21 mouse cellular contexts compared by ENCODE assay signal in genomic region chr5:25671696-25672520, GRCm38 (mm10). TPM values are rescaled to one million over a fixed set of nuclear protein-coding genes. Genes with fewer than 3 reads are reported as not detected.
DNase-seq lines count a peak whose midpoint lies in the region; ATAC-seq lines count a peak whose summit lies in the region.
"Had no signal": no experiment of that assay in that cellular context is flagged by ENCODE, and none has a peak within 500 bp of the region (broad histone marks: within the 10 kb centered on the region; RNA-seq: fewer than 3 reads in every experiment).

No protein-coding gene starts in this region.

- H3K4me3 ChIP-seq in heart, embryonic 10.5 days: no peak overlapping the region
- no peak overlapping the region for H3K4me3 ChIP-seq in heart, embryonic 12.5 days
- peak overlapping the region; percentile 21 for H3K4me3 ChIP-seq in embryonic facial prominence, embryonic 15.5 days (replicated peaks)
- H3K4me3 ChIP-seq in hindbrain, embryonic 10.5 days: no peak overlapping the region
- H3K4me3 ChIP-seq: forebrain, embryonic 12.5 days; hindbrain, embryonic 13.5 days; midbrain, embryonic 12.5 days had no signal

- no peaks in the 10 kb centered on the region for H3K4me1 ChIP-seq in heart, embryonic 10.5 days
- no peaks in the 10 kb centered on the region for H3K4me1 ChIP-seq in heart, embryonic 12.5 days (replicated peaks)
- H3K4me1 ChIP-seq in embryonic facial prominence, embryonic 15.5 days: no peaks in the 10 kb centered on the region
- no peaks in the 10 kb centered on the region for H3K4me1 ChIP-seq in hindbrain, embryonic 10.5 days (replicated peaks)
- H3K4me1 ChIP-seq: forebrain, embryonic 12.5 days; hindbrain, embryonic 13.5 days had no signal

- peak; percentile 17 for DNase-seq in adrenal gland, postnatal 10 days
- no peak for DNase-seq in adrenal gland, adult 18-20 months (ENCODE audit: low spot score in 2 of 2)
- DNase-seq in heart, embryonic 10.5 days (ENCODE audit: low spot score): peak; percentile 61
- DNase-seq in R1 (ENCODE audit: low read depth, low spot score): peak; percentile 71
- DNase-seq in hindbrain, embryonic 10.5 days (ENCODE audit: low spot score): no peak
- DNase-seq in thymus, postnatal 10 days (ENCODE audit: low spot score in 2 of 2): no peak
- DNase-seq: cerebellum, adult 9-11 months; heart, adult 18-20 months; kidney, adult 2 months; kidney, postnatal 10 days; liver, postnatal 0 days; lung, postnatal 10 days; right cerebral cortex, adult 18-20 months; thymus, postnatal 4 days had no signal

- no peaks in the 10 kb centered on the region for H3K36me3 ChIP-seq in heart, embryonic 10.5 days
- H3K36me3 ChIP-seq in heart, embryonic 12.5 days: no peaks in the 10 kb centered on the region
- no peaks in the 10 kb centered on the region for H3K36me3 ChIP-seq in embryonic facial prominence, embryonic 15.5 days
- 0 out of 2 replicates have a peak, but pooled peaks cover 5% of the 10 kb centered on the region for H3K36me3 ChIP-seq in hindbrain, embryonic 10.5 days
- H3K36me3 ChIP-seq: forebrain, embryonic 12.5 days; hindbrain, embryonic 13.5 days; midbrain, embryonic 12.5 days had no signal

- no peak overlapping the region for H3K9ac ChIP-seq in heart, embryonic 12.5 days
- no peak overlapping the region for H3K9ac ChIP-seq in embryonic facial prominence, embryonic 15.5 days
- H3K9ac ChIP-seq: forebrain, embryonic 12.5 days; hindbrain, embryonic 13.5 days; liver, postnatal 0 days; midbrain, embryonic 12.5 days had no signal

- no peak overlapping the region for H3K4me2 ChIP-seq in heart, embryonic 12.5 days
- peak overlapping the region; percentile 43 for H3K4me2 ChIP-seq in embryonic facial prominence, embryonic 15.5 days (replicated peaks)
- H3K4me2 ChIP-seq: forebrain, embryonic 12.5 days; hindbrain, embryonic 13.5 days; midbrain, embryonic 12.5 days had no signal

- WGBS in heart, embryonic 10.5 days: 89% methylated on average over 31 of the region's 31 CpGs
- WGBS in heart, embryonic 12.5 days: 89% methylated on average over 31 of the region's 31 CpGs
- WGBS in embryonic facial prominence, embryonic 15.5 days: 56% methylated on average over 29 of the region's 31 CpGs
- WGBS in hindbrain, embryonic 10.5 days: 92% methylated on average over 31 of the region's 31 CpGs

- H3K27me3 ChIP-seq in heart, embryonic 10.5 days (ENCODE audit: insufficient read depth, poor library complexity, severe bottlenecking): no peaks in the 10 kb centered on the region
- H3K27me3 ChIP-seq in heart, embryonic 12.5 days (replicated peaks): no peaks in the 10 kb centered on the region
- H3K27me3 ChIP-seq in embryonic facial prominence, embryonic 15.5 days: no peaks in the 10 kb centered on the region
- H3K27me3 ChIP-seq in hindbrain, embryonic 10.5 days (ENCODE audit: insufficient read depth, poor library complexity, severe bottlenecking): no peaks in the 10 kb centered on the region
- H3K27me3 ChIP-seq: forebrain, embryonic 12.5 days; hindbrain, embryonic 13.5 days; midbrain, embryonic 12.5 days had no signal

- H3K9me3 ChIP-seq in heart, embryonic 10.5 days: no peaks in the 10 kb centered on the region
- no peaks in the 10 kb centered on the region for H3K9me3 ChIP-seq in heart, embryonic 12.5 days (replicated peaks)
- no peaks in the 10 kb centered on the region for H3K9me3 ChIP-seq in embryonic facial prominence, embryonic 15.5 days (replicated peaks)
- no peaks in the 10 kb centered on the region for H3K9me3 ChIP-seq in hindbrain, embryonic 10.5 days
- H3K9me3 ChIP-seq: forebrain, embryonic 12.5 days; hindbrain, embryonic 13.5 days; midbrain, embryonic 12.5 days had no signal

- H3K27ac ChIP-seq in heart, embryonic 10.5 days: no peak overlapping the region
- no peak overlapping the region for H3K27ac ChIP-seq in heart, embryonic 12.5 days (ENCODE audit: poor library complexity, severe bottlenecking)
- peak overlapping the region; percentile 71 for H3K27ac ChIP-seq in embryonic facial prominence, embryonic 15.5 days (replicated peaks)
- no peak overlapping the region for H3K27ac ChIP-seq in hindbrain, embryonic 10.5 days
- H3K27ac ChIP-seq: forebrain, embryonic 12.5 days; hindbrain, embryonic 13.5 days; midbrain, embryonic 12.5 days had no signal

- no peak for ATAC-seq in heart, embryonic 12.5 days (ENCODE audit: insufficient number of reproducible peaks, low FRiP score)
- ATAC-seq in embryonic facial prominence, embryonic 15.5 days (ENCODE audit: insufficient number of reproducible peaks, low FRiP score, low TSS enrichment, low read depth): peak; percentile 72
- ATAC-seq: CD4-positive, CD25-positive, alpha-beta regulatory T cell, adult 4 months; inflammation-experienced regulatory T-cells, adult 6 months; liver, postnatal 0 days had no signal

RNA-seq across cellular contexts. Expression of gene Xrcc2, which starts 33.7 kb away (rescaled TPM):
- 1 to 10 TPM; 5.1 to 7.5 TPM for total RNA-seq in adrenal gland, postnatal 10 days (2021)
- 1 to 10 TPM; 2.7 to 4.7 TPM for total RNA-seq in adrenal gland, adult 18-20 months (2021)
- polyA plus RNA-seq in heart, embryonic 10.5 days (2016; fragmentation: Nextera tagmentation; extraction: Ambion mirVana): 13.0 and 13.2 TPM in 2 replicates
- 9.2 and 10.0 TPM in 2 replicates for polyA plus RNA-seq in heart, embryonic 12.5 days (2016; fragmentation: Nextera tagmentation; extraction: Ambion mirVana)
- polyA plus RNA-seq in embryonic facial prominence, embryonic 15.5 days (2015; fragmentation: Nextera tagmentation; extraction: Ambion mirVana): 8.5 and 10.3 TPM in 2 replicates
- polyA plus RNA-seq in hindbrain, embryonic 10.5 days (2016; fragmentation: Nextera tagmentation; extraction: Ambion mirVana): 12.5 and 15.7 TPM in 2 replicates

Comparison
In these comparisons a context has a peak if more than half of its experiments do, and no peak if none do; other contexts are left out.
1. DNase-seq: peak in adrenal gland, postnatal 10 days (single experiment), heart, embryonic 10.5 days (single experiment) and R1 (single experiment); none in adrenal gland, adult 18-20 months (0 of 2), hindbrain, embryonic 10.5 days (single experiment) and thymus, postnatal 10 days (0 of 2).